Mouse (Mus musculus): ENCODE results near the gene Cacna1c. TPM values are rescaled to one million over a fixed set of nuclear protein-coding genes. Genes with fewer than 3 reads are reported as not detected.
A peak's percentile ranks its signal among the peaks of the same experiment; 100 is the strongest.

The Cacna1c gene
- polyA plus RNA-seq, 1 experiment from 2014 or later = 4.7 TPM

- Histone ChIP-seq H3K36me3 (ENCODE audit: control insufficient read depth, insufficient read depth, low read length) (no peaks in the 10 kb centered on the region), H3K9ac (ENCODE audit: low read depth, low read length) (no peak overlapping the region), H3K4me1 (ENCODE audit: control insufficient read depth, insufficient read depth, low read depth, low read length) (peaks cover 2% of the 10 kb centered on the region; the same call in 1 of the 2 replicates), H3K9me3 (ENCODE audit: control insufficient read depth, low read length) (no peaks in the 10 kb centered on the region), H3K4me3 (ENCODE audit: low read length) (no peak overlapping the region), H3K27ac (ENCODE audit: low read depth, low read length) (no peak overlapping the region), H3K4me2 (ENCODE audit: low read length) (no peak overlapping the region), H3K27me3 (replicated peaks; ENCODE audit: control insufficient read depth, insufficient read depth, low read length) (no peaks in the 10 kb centered on the region)
- no peak for ATAC-seq
- 91% methylated on average over 4 of the region's 4 CpGs for WGBS
These were observed 227.4 kb downstream of the Cacna1c start for GRCm38 (mm10) chr6:118968776-118969175.

GRCm38 (mm10) chr6:118966904-118967303, 229.3 kb downstream of the Cacna1c start:
- Histone ChIP-seq H3K27me3 (replicated peaks; ENCODE audit: control insufficient read depth, insufficient read depth, low read length) (no peaks in the 10 kb centered on the region), H3K27ac (ENCODE audit: low read depth, low read length) (no peak overlapping the region), H3K9me3 (ENCODE audit: control insufficient read depth, low read length) (no peaks in the 10 kb centered on the region), H3K4me1 (ENCODE audit: control insufficient read depth, insufficient read depth, low read depth, low read length) (no peaks in the 10 kb centered on the region; the same call in 1 of the 2 replicates), H3K4me3 (ENCODE audit: low read length) (no peak overlapping the region), H3K36me3 (ENCODE audit: control insufficient read depth, insufficient read depth, low read length) (no peaks in the 10 kb centered on the region), H3K9ac (ENCODE audit: low read depth, low read length) (no peak overlapping the region), H3K4me2 (ENCODE audit: low read length) (no peak overlapping the region)
- WGBS = 49% methylated on average over 4 of the region's 4 CpGs
- ATAC-seq = peak; percentile 65

- Histone ChIP-seq H3K27me3 (replicated peaks; ENCODE audit: control insufficient read depth, insufficient read depth, low read length) (no peaks in the 10 kb centered on the region), H3K36me3 (ENCODE audit: control insufficient read depth, insufficient read depth, low read length) (no peaks in the 10 kb centered on the region), H3K27ac (ENCODE audit: low read depth, low read length) (no peak overlapping the region), H3K9ac (ENCODE audit: low read depth, low read length) (no peak overlapping the region), H3K9me3 (ENCODE audit: control insufficient read depth, low read length) (no peaks in the 10 kb centered on the region), H3K4me2 (ENCODE audit: low read length) (no peak overlapping the region), H3K4me1 (ENCODE audit: control insufficient read depth, insufficient read depth, low read depth, low read length) (no peaks in the 10 kb centered on the region; the same call in 1 of the 2 replicates), H3K4me3 (ENCODE audit: low read length) (no peak overlapping the region)
- 55% methylated on average over 2 of the region's 2 CpGs for WGBS
- ATAC-seq = peak; percentile 65
These were observed 230.6 kb downstream of the Cacna1c start for GRCm38 (mm10) chr6:118965577-118965976.

GRCm38 (mm10) chr6:118963806-118964205, 232.4 kb downstream of the Cacna1c start:
- H3K27me3 ChIP-seq (replicated peaks; ENCODE audit: control insufficient read depth, insufficient read depth, low read length) = no peaks in the 10 kb centered on the region
- H3K4me2 ChIP-seq (ENCODE audit: low read length) = no peak overlapping the region
- H3K9ac ChIP-seq (ENCODE audit: low read depth, low read length) = no peak overlapping the region
- H3K27ac ChIP-seq (ENCODE audit: low read depth, low read length) = no peak overlapping the region
- H3K4me1 ChIP-seq (ENCODE audit: control insufficient read depth, insufficient read depth, low read depth, low read length) = no peaks in the 10 kb centered on the region; the same call in 1 of the 2 replicates
- no peaks in the 10 kb centered on the region for H3K9me3 ChIP-seq (ENCODE audit: control insufficient read depth, low read length)
- H3K36me3 ChIP-seq (ENCODE audit: control insufficient read depth, insufficient read depth, low read length) = no peaks in the 10 kb centered on the region
- 84% methylated on average over 6 of the region's 6 CpGs for whole genome bisulfite sequencing
- H3K4me3 ChIP-seq (ENCODE audit: low read length) = no peak overlapping the region
- no peak for ATAC-seq

- no peak for ATAC-seq
- 71% methylated on average over 5 of the region's 5 CpGs for WGBS
- no peak overlapping the region for H3K4me3 ChIP-seq (ENCODE audit: low read length)
These were observed 232.9 kb downstream of the Cacna1c start for GRCm38 (mm10) chr6:118963283-118963682.

GRCm38 (mm10) chr6:118958529-118958928, 237.7 kb downstream of the Cacna1c start:
- no peak for ATAC-seq
- Histone ChIP-seq H3K9me3 (ENCODE audit: control insufficient read depth, low read length) (no peaks in the 10 kb centered on the region), H3K36me3 (ENCODE audit: control insufficient read depth, insufficient read depth, low read length) (no peaks in the 10 kb centered on the region), H3K27ac (ENCODE audit: low read depth, low read length) (no peak overlapping the region), H3K4me2 (ENCODE audit: low read length) (no peak overlapping the region), H3K27me3 (replicated peaks; ENCODE audit: control insufficient read depth, insufficient read depth, low read length) (no peaks in the 10 kb centered on the region), H3K4me3 (ENCODE audit: low read length) (no peak overlapping the region), H3K9ac (ENCODE audit: low read depth, low read length) (no peak overlapping the region), H3K4me1 (ENCODE audit: control insufficient read depth, insufficient read depth, low read depth, low read length) (no peaks in the 10 kb centered on the region)
- 93% methylated on average over 9 of the region's 9 CpGs for WGBS

More at GRCm38 (mm10) chr6:118963283-118963682, 232.9 kb downstream of the Cacna1c start:
- Histone ChIP-seq H3K9ac (ENCODE audit: low read depth, low read length) (no peak overlapping the region), H3K9me3 (ENCODE audit: control insufficient read depth, low read length) (no peaks in the 10 kb centered on the region), H3K36me3 (ENCODE audit: control insufficient read depth, insufficient read depth, low read length) (no peaks in the 10 kb centered on the region), H3K4me2 (ENCODE audit: low read length) (no peak overlapping the region), H3K27ac (ENCODE audit: low read depth, low read length) (no peak overlapping the region), H3K27me3 (replicated peaks; ENCODE audit: control insufficient read depth, insufficient read depth, low read length) (no peaks in the 10 kb centered on the region), H3K4me1 (ENCODE audit: control insufficient read depth, insufficient read depth, low read depth, low read length) (no peaks in the 10 kb centered on the region; the same call in 1 of the 2 replicates)

- Histone ChIP-seq H3K27ac (ENCODE audit: low read depth, low read length) (no peak overlapping the region), H3K9me3 (ENCODE audit: control insufficient read depth, low read length) (no peaks in the 10 kb centered on the region), H3K4me2 (ENCODE audit: low read length) (no peak overlapping the region), H3K27me3 (replicated peaks; ENCODE audit: control insufficient read depth, insufficient read depth, low read length) (no peaks in the 10 kb centered on the region), H3K4me3 (ENCODE audit: low read length) (no peak overlapping the region), H3K36me3 (ENCODE audit: control insufficient read depth, insufficient read depth, low read length) (no peaks in the 10 kb centered on the region), H3K4me1 (ENCODE audit: control insufficient read depth, insufficient read depth, low read depth, low read length) (no peaks in the 10 kb centered on the region), H3K9ac (ENCODE audit: low read depth, low read length) (no peak overlapping the region)
- no peak for ATAC-seq
- 80% methylated on average over 4 of the region's 4 CpGs for WGBS
These were observed 240.0 kb downstream of the Cacna1c start for GRCm38 (mm10) chr6:118956234-118956633.

- Histone ChIP-seq H3K9me3 (ENCODE audit: control insufficient read depth, low read length) (no peaks in the 10 kb centered on the region), H3K4me3 (ENCODE audit: low read length) (no peak overlapping the region), H3K4me1 (ENCODE audit: control insufficient read depth, insufficient read depth, low read depth, low read length) (no peaks in the 10 kb centered on the region), H3K27ac (ENCODE audit: low read depth, low read length) (no peak overlapping the region), H3K4me2 (ENCODE audit: low read length) (no peak overlapping the region), H3K9ac (ENCODE audit: low read depth, low read length) (no peak overlapping the region), H3K27me3 (replicated peaks; ENCODE audit: control insufficient read depth, insufficient read depth, low read length) (no peaks in the 10 kb centered on the region), H3K36me3 (ENCODE audit: control insufficient read depth, insufficient read depth, low read length) (no peaks in the 10 kb centered on the region)
- ATAC-seq = no peak
These were observed 240.4 kb downstream of the Cacna1c start for GRCm38 (mm10) chr6:118955777-118956176.

- Histone ChIP-seq H3K27ac (ENCODE audit: low read depth, low read length) (no peak overlapping the region), H3K4me2 (ENCODE audit: low read length) (no peak overlapping the region), H3K9ac (ENCODE audit: low read depth, low read length) (no peak overlapping the region), H3K27me3 (replicated peaks; ENCODE audit: control insufficient read depth, insufficient read depth, low read length) (no peaks in the 10 kb centered on the region), H3K4me3 (ENCODE audit: low read length) (no peak overlapping the region), H3K36me3 (ENCODE audit: control insufficient read depth, insufficient read depth, low read length) (no peaks in the 10 kb centered on the region), H3K9me3 (ENCODE audit: control insufficient read depth, low read length) (no peaks in the 10 kb centered on the region), H3K4me1 (ENCODE audit: control insufficient read depth, insufficient read depth, low read depth, low read length) (no peaks in the 10 kb centered on the region; the same call in 1 of the 2 replicates)
- no peak for ATAC-seq
- WGBS = 90% methylated on average over 7 of the region's 7 CpGs
These were observed 241.1 kb downstream of the Cacna1c start for GRCm38 (mm10) chr6:118954988-118955554.

All from hindbrain, embryonic 16.5 days (tissue).